Mouse (Mus musculus) cerebellum, adult 11 months (tissue): Measurements from ENCODE around the gene Usp32.

Experiments used
- DNase-seq: peaks from one replicate; pipeline ENCODE4 v3.0.0; 2022

Gene Usp32

GRCm38 (mm10) chr11:84977385-84977952 lies 162.5 kb downstream of the Usp32 start:
- DNase-seq: no peak

- DNase-seq: no peak
Observed at GRCm38 (mm10) chr11:84976706-84977105, 163.3 kb downstream of the Usp32 start.

DNA sequence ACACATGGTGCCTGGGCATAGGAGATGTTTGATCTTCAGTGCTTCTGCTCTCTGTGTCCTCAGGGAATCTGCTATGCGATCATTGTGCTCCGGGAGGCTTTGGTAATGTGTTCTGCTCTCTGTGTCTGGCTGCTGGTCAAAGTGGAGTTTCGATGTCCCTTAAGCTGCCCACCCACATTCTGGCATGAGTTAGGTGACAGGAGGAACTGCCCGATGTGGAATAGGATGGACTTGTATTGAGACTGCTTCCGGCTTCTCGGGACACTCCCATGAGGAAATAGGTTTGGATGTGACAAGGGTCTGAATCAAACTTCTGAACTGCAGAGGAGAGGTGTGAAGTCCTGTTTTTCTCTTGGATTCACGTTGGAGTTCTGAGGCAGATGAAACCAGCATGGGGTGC lies 165.4 kb downstream of the Usp32 start:
- no peak for DNase-seq

DNA sequence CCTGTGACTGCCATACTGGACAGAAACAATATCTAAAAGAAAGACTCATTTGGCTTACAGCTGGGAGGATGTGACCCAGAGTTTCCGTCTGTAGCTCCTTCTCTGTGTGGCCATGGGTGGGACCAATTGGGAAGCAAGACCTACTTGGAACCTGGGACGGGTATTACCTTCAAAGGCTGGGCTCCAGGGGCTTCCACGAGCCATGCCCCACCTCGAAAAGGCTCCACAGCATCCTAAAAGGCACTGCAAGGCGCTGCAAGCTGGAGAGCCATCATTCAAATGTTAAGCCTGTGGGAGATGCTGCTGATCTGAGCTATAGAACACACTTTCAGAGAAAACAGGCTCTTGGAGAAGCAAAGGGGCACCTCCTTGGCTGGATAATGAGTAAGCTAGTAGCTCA lies 166.3 kb downstream of the Usp32 start:
- DNase-seq: no peak

- DNase-seq: no peak
Observed at GRCm38 (mm10) chr11:84972067-84972466, 167.9 kb downstream of the Usp32 start.

GRCm38 (mm10) chr11:84968775-84969174 lies 171.2 kb downstream of the Usp32 start:
- no peak for DNase-seq

DNA sequence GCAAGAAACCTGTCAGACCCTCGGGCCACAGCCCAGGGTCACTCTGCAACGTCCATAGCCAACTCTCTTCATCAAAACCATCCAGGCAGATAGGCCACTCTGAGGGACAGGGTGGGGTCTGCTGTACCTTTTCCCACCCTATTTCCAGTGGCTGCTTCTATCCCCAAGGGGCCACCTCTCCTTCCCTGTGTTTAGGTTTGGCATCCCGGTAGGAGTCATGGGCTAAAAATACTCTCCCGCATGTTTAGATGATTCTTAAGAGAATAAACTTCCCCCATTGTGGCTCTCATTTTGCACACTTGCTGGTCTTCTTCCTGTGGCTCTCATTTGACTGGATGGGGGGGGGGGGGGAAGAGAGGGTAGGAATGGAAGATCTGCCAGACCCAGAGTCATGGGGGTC lies 171.7 kb downstream of the Usp32 start:
- DNase-seq: no peak

DNA sequence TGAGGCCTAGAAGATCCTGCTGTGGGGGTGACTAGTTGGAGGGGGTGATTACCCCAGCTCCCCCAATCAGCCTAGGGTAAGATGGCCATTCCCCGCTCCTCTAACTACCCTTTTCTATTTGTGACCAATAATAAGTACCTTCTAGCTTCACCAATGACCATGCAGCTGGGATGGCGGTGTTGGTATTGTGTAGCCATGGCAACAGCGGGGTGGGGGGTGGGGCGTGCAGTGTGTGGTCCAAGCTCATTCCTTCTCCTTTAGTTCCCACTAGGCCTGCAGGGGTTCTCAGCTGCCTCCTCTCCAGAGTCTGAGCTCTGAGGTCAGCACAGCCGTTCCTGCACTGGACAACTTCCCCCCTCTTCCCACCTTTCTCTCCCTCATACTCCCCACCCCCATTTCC lies 172.8 kb downstream of the Usp32 start:
- DNase-seq: no peak

- no peak for DNase-seq
Observed at GRCm38 (mm10) chr11:84966696-84967095, 173.3 kb downstream of the Usp32 start.

- DNase-seq: no peak
Observed at GRCm38 (mm10) chr11:84963556-84963955, 176.4 kb downstream of the Usp32 start.

- DNase-seq: no peak
Observed at GRCm38 (mm10) chr11:84962536-84962935, 177.4 kb downstream of the Usp32 start.

- no peak for DNase-seq
Observed at GRCm38 (mm10) chr11:84961571-84961970, 178.4 kb downstream of the Usp32 start.

GRCm38 (mm10) chr11:84960780-84961179 lies 179.2 kb downstream of the Usp32 start:
- peak; percentile 84 for DNase-seq

GRCm38 (mm10) chr11:84960291-84960690 lies 179.7 kb downstream of the Usp32 start:
- DNase-seq: no peak

DNA sequence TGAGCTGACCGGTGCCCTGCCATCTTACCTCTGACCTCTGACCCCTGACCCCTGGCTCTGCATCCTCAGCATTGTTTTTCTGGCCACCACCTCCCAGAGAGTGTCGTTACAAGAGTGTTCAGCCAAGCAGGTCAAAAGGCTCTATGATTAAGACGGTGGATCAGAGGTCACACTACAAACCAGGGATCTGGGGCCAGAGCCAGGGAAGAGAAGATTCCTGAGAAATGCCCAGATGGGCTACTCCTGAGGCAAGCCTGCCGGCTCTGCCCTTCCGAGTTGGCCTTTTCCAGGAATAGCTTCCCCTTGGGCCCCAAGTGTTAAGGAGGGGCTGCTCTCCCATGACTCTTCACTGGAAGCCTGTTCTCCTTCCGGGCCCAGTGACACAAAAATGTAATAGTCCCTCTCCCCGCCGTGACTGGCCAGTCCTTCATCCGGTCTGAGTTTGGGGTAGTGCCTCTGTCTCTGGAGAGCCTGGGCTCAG lies 180.2 kb downstream of the Usp32 start:
- DNase-seq: peak; percentile 68

DNA sequence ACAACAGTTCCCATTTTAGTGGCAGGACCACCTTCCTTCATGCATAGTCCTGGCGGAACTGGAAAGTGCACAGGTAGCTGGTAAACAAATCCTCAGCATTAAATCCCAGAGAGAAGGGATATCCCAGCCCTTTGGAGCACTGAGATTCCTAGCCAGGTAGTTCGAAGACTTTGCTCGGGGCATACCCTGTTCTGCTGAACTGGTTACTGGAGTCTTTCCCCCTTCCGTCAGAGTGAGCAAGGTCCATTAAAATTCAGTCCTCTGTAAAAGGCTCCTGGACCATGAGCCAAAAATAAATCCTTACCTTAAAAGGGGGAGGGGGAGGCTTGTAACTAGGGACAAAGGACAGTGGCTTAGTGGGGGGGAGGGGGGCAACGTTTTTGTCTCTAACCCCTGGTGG lies 180.8 kb downstream of the Usp32 start:
- DNase-seq: no peak

GRCm38 (mm10) chr11:84958271-84958630 lies 181.7 kb downstream of the Usp32 start:
- no peak for DNase-seq

- peak; percentile 74 for DNase-seq
Observed at GRCm38 (mm10) chr11:84957591-84958270, 182.2 kb downstream of the Usp32 start, which contains the start of gene Car4. Car4 (plus strand) TSS chr11:84957786.

GRCm38 (mm10) chr11:84957171-84957570 lies 182.8 kb downstream of the Usp32 start:
- no peak for DNase-seq

- DNase-seq: no peak
Observed at GRCm38 (mm10) chr11:84956400-84956799, 183.6 kb downstream of the Usp32 start.

DNA sequence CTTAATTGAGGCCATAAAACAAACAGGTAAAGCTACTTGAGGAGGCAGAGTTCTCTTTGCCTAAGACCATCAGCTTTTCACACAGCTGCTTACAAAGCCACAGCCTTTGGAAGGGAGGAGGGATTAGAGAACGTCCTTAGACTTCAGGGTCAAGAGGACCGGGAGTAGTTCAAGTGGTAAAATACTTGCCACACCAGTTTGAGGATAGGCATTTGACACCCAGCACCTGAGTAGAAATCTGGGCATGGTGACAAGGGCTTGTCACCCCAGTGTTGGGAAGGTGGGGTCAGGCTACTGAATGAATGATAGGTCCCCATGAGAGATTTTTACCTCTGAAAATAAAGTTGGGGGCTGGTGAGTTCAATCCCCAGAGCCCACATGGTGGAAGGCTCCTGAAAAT lies 187.3 kb downstream of the Usp32 start:
- DNase-seq: no peak

GRCm38 (mm10) chr11:84948526-84948925 lies 191.4 kb downstream of the Usp32 start:
- DNase-seq: no peak

DNA sequence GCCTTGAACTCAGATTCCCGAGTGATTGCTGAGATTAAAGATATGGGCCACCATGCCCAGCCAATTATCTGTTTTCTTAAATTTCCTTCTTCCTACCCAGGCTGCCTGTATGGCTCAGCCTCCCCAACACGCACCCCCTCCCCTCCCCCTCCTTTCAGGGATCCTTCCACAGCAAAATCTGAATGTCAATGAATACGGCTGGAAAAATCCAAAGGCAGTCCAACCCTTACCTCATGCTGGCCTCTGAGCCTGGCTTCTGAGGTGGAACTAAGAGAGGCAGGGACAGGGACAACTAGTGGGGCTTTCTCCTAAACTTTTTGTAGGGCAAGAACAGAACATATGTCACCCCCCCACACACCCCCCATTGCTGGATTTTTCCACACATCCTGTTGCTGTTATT lies 191.8 kb downstream of the Usp32 start:
- no peak for DNase-seq

- no peak for DNase-seq
Observed at GRCm38 (mm10) chr11:84947206-84947605, 192.8 kb downstream of the Usp32 start.

- no peak for DNase-seq
Observed at GRCm38 (mm10) chr11:84945841-84946240, 194.1 kb downstream of the Usp32 start.
